Mouse (Mus musculus): Measurements from ENCODE around the gene Lipc. TPM values are rescaled to one million over a fixed set of nuclear protein-coding genes. Genes with fewer than 3 reads are reported as not detected.

Lipc gene
- under 1 TPM in 3 of 4 experiments, not detected in 1; 0.26 to 0.36 (median 0.27) TPM for total RNA-seq (2022)

DNA sequence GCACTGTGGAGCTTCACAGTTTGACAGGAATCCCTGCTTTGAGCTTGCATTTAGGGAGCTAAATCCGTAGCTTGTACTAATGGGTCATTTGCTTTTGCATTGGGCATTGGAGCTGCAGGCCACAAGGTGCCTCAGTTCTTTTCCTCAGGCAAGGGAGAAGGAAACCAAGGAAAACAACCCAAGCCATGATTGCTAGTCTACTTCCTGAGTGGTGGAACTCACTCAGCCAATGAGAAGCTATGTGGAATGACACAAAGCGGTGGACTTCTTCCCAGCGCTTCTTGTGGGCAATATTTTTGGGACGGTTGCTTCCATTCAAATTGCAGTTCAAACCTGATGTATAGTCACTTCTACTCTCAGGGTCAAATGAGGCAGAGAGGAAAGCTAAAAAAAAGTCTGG, at the start of gene Lipc:
Gene Lipc, minus strand, starts transcription at position 101 of the 400 bp plus-strand sequence.
- no peak for DNase-seq (ENCODE audit: low spot score in 2 of 2)

GRCm38 (mm10) chr9:70999161-70999560, 47.1 kb upstream of the Lipc start:
- DNase-seq (ENCODE audit: low spot score in 2 of 2): no peak

DNA sequence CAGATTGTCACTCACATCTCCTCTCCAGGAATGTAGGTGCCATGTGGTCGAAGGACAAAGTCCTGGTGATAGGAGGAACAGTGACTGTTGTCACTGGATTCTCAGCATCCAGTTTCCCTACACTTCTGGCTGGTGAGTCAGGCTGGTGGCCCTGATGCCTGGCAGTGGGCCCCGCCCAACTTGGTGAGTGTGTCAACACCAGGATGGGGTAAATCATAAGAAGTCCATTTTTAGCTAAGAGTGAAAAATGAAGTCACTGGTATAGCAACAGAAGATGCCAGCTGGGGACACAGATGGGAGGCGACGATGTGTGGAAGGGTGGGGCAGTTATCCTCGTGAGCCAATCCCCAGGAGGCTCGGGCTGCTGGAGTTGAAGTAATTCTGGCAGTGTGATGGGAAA, 46.7 kb upstream of the Lipc start:
- peak; percentile 66 to 73 for DNase-seq (ENCODE audit: low spot score in 2 of 2)

DNA sequence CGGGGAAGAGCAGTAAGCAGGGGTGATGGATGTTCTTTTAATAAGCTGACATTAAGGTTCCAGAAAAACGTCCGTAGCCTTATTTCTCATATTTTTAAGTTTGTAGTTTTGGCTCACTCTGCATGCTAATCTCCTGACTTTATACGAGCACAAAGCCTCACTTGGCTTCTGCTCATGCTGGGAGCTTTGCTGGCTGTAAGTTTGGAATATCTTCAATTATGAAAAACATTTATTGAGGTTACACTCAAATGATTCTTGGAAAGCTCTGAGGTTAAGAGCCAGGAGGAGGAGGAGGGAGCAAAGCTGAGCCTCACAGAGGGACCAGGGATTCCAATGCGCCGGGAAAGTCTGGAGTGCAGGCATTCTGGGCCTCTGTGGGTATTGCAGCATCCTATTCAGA, 41.3 kb upstream of the Lipc start:
- DNase-seq (ENCODE audit: low spot score in 2 of 2): no peak

GRCm38 (mm10) chr9:70991401-70991800, 39.4 kb upstream of the Lipc start:
- DNase-seq (ENCODE audit: low spot score in 2 of 2): no peak

GRCm38 (mm10) chr9:70987210-70987609, 35.2 kb upstream of the Lipc start:
- no peak for DNase-seq (ENCODE audit: low spot score in 2 of 2)

DNA sequence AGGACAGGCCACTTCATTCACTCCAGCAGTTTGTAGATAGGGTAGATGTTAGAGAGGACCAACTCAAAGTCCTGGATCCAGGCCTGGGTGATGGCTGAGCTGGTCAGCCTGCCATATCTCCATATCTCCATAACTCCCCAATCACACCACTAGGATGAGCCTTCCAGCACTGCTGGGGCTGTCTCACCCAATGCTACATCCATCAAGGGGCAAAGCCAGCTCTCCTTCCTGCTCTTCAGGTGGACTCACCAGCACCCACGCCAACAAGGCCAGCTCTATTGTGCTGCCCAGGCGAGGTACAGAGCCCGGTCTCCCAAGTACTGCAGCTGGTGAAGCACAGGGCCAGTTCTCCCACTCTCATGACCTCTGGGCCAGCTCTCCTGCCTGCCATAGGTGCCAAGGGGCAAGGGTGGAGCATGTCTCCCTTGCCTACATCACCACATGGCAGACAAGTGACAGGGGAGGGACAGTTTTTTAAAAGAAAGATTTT, 31.0 kb upstream of the Lipc start:
- no peak for DNase-seq (ENCODE audit: low spot score in 2 of 2)

- no peak for DNase-seq (ENCODE audit: low spot score in 2 of 2)
Observed at GRCm38 (mm10) chr9:70981721-70982120, 29.7 kb upstream of the Lipc start.

- DNase-seq (ENCODE audit: low spot score in 2 of 2): no peak
Observed at GRCm38 (mm10) chr9:70979641-70980040, 27.6 kb upstream of the Lipc start.

DNA sequence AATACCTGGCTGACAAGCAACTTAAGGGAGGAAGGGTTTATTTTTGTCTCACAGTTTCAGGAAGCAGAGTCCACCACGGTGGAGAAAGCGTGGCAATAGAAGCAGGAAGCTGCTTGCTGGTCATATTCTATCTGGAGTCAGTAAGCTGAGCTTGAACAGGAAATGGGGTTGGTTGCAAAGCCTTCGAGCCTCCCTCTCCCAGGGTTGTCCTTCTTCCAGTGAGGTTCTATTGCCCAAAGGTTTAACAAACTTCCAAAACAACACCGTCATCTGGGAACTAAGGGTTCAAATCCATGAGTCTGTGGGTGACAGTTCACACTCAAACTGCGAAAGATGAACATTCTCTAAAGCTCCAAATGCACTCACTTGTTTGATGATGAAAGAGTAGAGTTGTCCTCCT, 27.1 kb upstream of the Lipc start:
- DNase-seq (ENCODE audit: low spot score in 2 of 2): no peak

DNA sequence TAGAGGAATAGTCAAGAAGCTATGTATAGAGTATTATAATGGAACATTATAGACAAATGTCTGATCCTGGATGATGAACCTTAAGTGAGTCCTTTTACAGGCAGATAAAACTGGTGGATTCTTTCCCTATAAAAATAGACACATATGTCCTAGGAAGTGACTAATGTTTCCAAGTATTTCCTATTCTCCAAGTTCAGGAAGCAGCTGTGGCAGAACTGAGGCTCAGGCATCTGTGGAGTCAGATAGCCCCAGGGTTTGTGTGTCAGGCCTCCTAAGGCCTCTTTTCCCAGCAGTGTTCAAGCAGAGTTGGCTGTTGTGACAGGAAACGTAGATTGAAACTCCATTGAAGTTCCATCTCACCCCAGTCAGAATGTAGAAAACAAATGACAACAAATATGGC, 25.4 kb upstream of the Lipc start:
- no peak for DNase-seq (ENCODE audit: low spot score in 2 of 2)

- no peak for DNase-seq (ENCODE audit: low spot score in 2 of 2)
Observed at GRCm38 (mm10) chr9:70975921-70976320, 23.9 kb upstream of the Lipc start.

DNA sequence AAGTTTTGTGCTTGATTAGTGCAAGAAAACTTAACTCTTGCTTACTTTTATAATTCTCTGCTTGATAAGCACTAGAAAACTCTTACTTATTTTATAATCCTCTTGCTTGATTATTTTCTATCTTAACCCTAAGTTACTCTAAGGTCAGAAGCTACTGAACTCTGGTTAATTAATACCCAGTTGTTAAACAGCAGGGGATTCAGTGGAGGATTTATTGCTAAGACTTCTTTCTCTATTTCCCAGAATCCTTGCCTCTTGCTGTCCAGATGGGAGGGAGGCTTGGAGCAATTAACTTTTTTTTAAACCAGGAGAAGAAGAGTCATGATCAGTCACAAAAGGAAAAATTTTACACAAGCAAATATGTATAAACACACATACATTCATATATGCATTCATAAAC, 21.3 kb upstream of the Lipc start:
- no peak for DNase-seq (ENCODE audit: low spot score in 2 of 2)

- no peak for DNase-seq (ENCODE audit: low spot score in 2 of 2)
Observed at GRCm38 (mm10) chr9:70969244-70969643, 17.2 kb upstream of the Lipc start.

GRCm38 (mm10) chr9:70965999-70966994, 14.3 kb upstream of the Lipc start:
- DNase-seq (ENCODE audit: low spot score in 2 of 2): no peak

DNA sequence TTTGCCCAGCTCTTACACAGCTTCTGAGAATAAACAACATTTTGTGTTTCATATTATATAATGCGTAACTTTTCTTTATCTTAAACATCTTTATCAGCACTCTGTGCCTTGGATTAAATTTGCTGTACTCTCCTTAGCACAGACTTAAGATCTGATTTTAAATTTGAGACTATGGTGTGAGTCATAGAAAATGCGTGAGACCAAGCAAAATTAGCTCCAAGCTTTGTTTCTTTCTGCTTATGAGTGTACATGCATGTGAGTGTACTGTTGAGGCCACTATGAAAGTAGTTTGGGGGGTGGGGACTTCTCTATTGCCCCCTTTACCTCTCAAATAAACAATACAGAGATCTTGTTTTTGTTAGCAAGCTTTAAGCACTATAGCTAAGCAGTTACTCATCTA, 13.4 kb upstream of the Lipc start:
- no peak for DNase-seq (ENCODE audit: low spot score in 2 of 2)

DNA sequence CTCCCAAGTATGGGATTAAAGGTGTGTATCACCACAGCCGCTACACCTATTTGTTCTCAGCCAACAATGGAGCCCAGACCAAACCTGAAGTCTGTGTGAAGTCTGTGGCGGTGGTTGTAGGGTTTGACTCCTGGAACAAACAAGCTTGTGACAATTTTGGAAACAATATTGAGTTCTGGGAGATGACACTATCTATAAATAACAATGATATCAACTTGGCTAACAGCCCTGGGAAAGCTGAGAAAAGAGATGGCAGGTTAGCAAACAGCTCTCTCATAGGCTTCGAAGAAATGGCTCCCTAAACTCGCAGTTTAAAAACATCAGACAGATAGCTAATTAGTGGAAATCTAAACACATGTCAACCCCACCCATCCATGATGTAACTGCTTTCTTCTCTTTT, 13.0 kb upstream of the Lipc start:
- DNase-seq (ENCODE audit: low spot score in 2 of 2): no peak

GRCm38 (mm10) chr9:70963461-70963891, 11.4 kb upstream of the Lipc start:
- peak; percentile 47 to 50 for DNase-seq (ENCODE audit: low spot score in 2 of 2)

- no peak for DNase-seq (ENCODE audit: low spot score in 2 of 2)
Observed at GRCm38 (mm10) chr9:70962781-70963455, 10.9 kb upstream of the Lipc start.

DNA sequence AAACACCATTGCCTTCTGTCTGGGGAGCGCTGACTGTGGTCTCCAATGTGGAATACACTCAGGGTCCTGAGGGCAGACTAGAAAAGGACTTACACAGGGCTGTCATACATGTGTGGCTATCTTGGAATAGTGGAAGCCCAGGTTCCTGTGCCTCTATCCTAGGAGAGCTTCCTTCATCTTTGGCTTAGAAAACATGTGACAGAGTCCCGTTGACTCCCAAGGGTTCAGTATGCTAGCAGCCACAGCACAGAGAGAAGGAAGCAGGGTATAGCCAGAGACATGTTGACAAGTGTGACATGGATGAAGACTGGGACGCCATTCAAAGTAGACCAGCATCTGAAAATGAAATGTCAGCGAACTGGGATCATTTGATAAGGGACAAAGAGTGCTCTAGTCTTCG, 8.3 kb upstream of the Lipc start:
- DNase-seq (ENCODE audit: low spot score in 2 of 2): no peak

DNA sequence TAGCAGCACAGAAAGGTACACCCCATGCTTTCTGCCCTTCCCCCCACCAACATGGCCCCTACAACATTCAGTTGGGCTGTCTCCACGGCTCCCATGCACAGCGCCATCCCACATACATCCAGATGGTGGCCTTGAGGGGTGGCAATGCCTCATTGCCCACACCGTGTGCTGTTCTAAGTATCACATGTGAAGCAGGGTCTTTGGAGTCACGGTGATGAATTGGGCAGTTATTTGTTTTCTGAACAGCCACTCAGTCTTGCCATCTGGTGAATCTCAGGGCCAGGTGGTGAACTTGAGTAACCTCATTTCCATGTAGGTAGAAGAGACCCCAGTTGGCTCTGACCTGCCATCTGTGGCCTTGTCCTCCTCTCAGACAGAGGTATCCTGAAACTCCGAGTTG, 7.8 kb upstream of the Lipc start:
- DNase-seq (ENCODE audit: low spot score in 2 of 2): no peak

DNA sequence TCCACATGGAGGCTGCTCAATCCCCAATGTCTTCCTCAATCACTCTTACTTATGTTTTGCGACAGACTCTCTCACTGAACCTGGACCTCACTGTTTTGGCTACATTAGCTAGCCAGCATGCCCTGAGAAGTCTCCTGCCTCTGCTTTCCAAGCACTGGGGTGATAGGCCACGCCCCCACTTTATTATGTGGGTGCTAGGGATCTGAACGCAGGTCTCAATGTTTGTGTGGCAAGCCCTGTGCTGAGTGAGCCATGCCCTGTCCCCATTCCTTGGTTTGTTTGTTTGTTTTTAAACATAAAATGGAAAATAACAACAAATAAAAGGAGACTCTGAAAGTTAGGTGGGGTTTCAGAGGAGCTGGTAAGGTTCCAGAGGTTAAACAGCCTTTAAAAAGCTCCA, 7.4 kb upstream of the Lipc start:
- no peak for DNase-seq (ENCODE audit: low spot score in 2 of 2)

Data from layer of hippocampus, adult 8-10 months (tissue).